Mouse (Mus musculus) lung, embryonic 16.5 days (tissue): Measurements from ENCODE around the gene Traip. TPM values are rescaled to one million over a fixed set of nuclear protein-coding genes. Genes with fewer than 3 reads are reported as not detected.

Source experiments
- ATAC-seq: fragments of 200-750 bp; cut with Nextera tagmentation; 2 replicates; pipeline ENCODE4 v1.8.0; 2017; ENCODE audit warnings: low read depth, mild to moderate bottlenecking, moderate library complexity
- H3K27ac ChIP-seq: fragments of 300-500 bp; sonication (generic); 2 replicates; pipeline ENCODE4 v1.5.1; 2014; ENCODE audit warnings: mild to moderate bottlenecking, control low read depth, low read length
- H3K27me3 ChIP-seq: fragments of 300-500 bp; sonication (generic); 2 replicates; pipeline ENCODE4 v1.6.1; 2014; ENCODE audit warnings: low read depth, low read length, mixed read lengths; ENCODE audit not compliant: control insufficient read depth, insufficient read depth
- H3K36me3 ChIP-seq: fragments of 300-500 bp; sonication (generic); 2 replicates; pipeline ENCODE4 v1.6.1; 2014; ENCODE audit warnings: low read length; ENCODE audit not compliant: control insufficient read depth, insufficient read depth
- H3K4me1 ChIP-seq: fragments of 300-500 bp; sonication (generic); replicated peaks from 2 replicates; pipeline ENCODE4 v1.6.1; 2014; ENCODE audit warnings: low read length, mixed read lengths; ENCODE audit not compliant: control insufficient read depth, insufficient read depth
- H3K4me2 ChIP-seq: fragments of 300-500 bp; sonication (generic); 2 replicates; pipeline ENCODE4 v1.6.1; 2014; ENCODE audit warnings: low read depth, low read length, control low read depth
- H3K4me3 ChIP-seq: fragments of 300-500 bp; sonication (generic); 2 replicates; pipeline ENCODE4 v1.5.1; 2014; ENCODE audit warnings: mild to moderate bottlenecking, low read length, control low read depth
- H3K9ac ChIP-seq: fragments of 300-500 bp; sonication (generic); 2 replicates; pipeline ENCODE4 v1.6.1; 2014; ENCODE audit warnings: low read length, control low read depth
- H3K9me3 ChIP-seq: fragments of 300-500 bp; sonication (generic); 2 replicates; pipeline ENCODE4 v1.6.1; 2016; ENCODE audit warnings: low read length; ENCODE audit not compliant: control insufficient read depth
- WGBS: fragments of 180-500 bp; shearing (Covaris S2); extraction: QIAGEN DNeasy Blood & Tissue Kit; methylation state at CpG from one replicate; pipeline ENCODE4 v1.1.7; 2014; 5-methylcytosine and 5-hydroxymethylcytosine counted together
- polyA plus RNA-seq: library from polyadenylated mRNA; unstranded; fragments of >200 nt; fragmentation: Nextera tagmentation; extraction: Ambion mirVana; gene quantifications from 2 replicates; pipeline ENCODE4 v1.2.1, GENCODE M21; 2015

Gene Traip
- 24.0 and 24.3 TPM in 2 replicates for polyA plus RNA-seq

- Histone ChIP-seq H3K27ac (peak within 1 kb of the TSS; percentile 80), H3K27me3 (no peaks in the 10 kb centered on the region), H3K4me2 (peak within 1 kb of the TSS; percentile 85), H3K9me3 (no peaks in the 10 kb centered on the region), H3K9ac (peak within 1 kb of the TSS; percentile 84), H3K36me3 (no peaks in the 10 kb centered on the region), H3K4me1 (peaks cover 7% of the 10 kb centered on the region), H3K4me3 (peak within 1 kb of the TSS; percentile 77)
- WGBS = 85% methylated on average over 10 of the region's 10 CpGs
- no peak for ATAC-seq
Observed at GRCm38 (mm10) chr9:107949922-107950235, at the start of gene Traip. TSS of gene Traip (plus strand) at chr9:107950136.

- Histone ChIP-seq H3K9ac (peak overlapping the region; percentile 27), H3K9me3 (no peaks in the 10 kb centered on the region), H3K27ac (no peak overlapping the region), H3K36me3 (0 out of 2 replicates have a peak, but pooled peaks cover 4% of the 10 kb centered on the region), H3K4me1 (peaks cover 2% of the 10 kb centered on the region; the same call in 1 of the 2 replicates), H3K27me3 (peaks cover 5% of the 10 kb centered on the region; the same call in 1 of the 2 replicates), H3K4me3 (peak overlapping the region; percentile 35), H3K4me2 (peak overlapping the region; percentile 60)
- WGBS = 10% methylated on average over 44 of the region's 44 CpGs
- peak; percentile 56 for ATAC-seq
Observed at GRCm38 (mm10) chr9:107900840-107901626, 48.9 kb upstream of the Traip start.

GRCm38 (mm10) chr9:107901627-107901914, 48.4 kb upstream of the Traip start:
- Histone ChIP-seq H3K27me3 (peaks cover 5% of the 10 kb centered on the region; the same call in 1 of the 2 replicates), H3K4me3 (peak overlapping the region; percentile 35), H3K9ac (no peak overlapping the region), H3K4me1 (peaks cover 8% of the 10 kb centered on the region), H3K36me3 (0 out of 2 replicates have a peak, but pooled peaks cover 4% of the 10 kb centered on the region), H3K4me2 (peak overlapping the region; percentile 60), H3K27ac (no peak overlapping the region), H3K9me3 (no peaks in the 10 kb centered on the region)
- ATAC-seq = no peak
- WGBS = 24% methylated on average over 17 of the region's 17 CpGs

GRCm38 (mm10) chr9:107904726-107905125, 45.2 kb upstream of the Traip start:
- no peak overlapping the region for H3K4me3 ChIP-seq
- H3K9me3 ChIP-seq = no peaks in the 10 kb centered on the region
- H3K9ac ChIP-seq = no peak overlapping the region
- peak; percentile 56 for ATAC-seq
- no peak overlapping the region for H3K27ac ChIP-seq
- WGBS = 3% methylated on average over 4 of the region's 4 CpGs
- peaks cover 5% of the 10 kb centered on the region; the same call in 1 of the 2 replicates for H3K27me3 ChIP-seq
- peaks cover 23% of the 10 kb centered on the region for H3K4me1 ChIP-seq
- H3K4me2 ChIP-seq = no peak overlapping the region
- H3K36me3 ChIP-seq = 0 out of 2 replicates have a peak, but pooled peaks cover 4% of the 10 kb centered on the region

- Histone ChIP-seq H3K36me3 (no peaks in the 10 kb centered on the region), H3K4me3 (peak within 1 kb of the TSS; percentile 48), H3K27ac (peak within 1 kb of the TSS; percentile 43; the same call in 1 of the 2 replicates), H3K4me2 (peak within 1 kb of the TSS; percentile 69), H3K9ac (peak within 1 kb of the TSS; percentile 66), H3K9me3 (no peaks in the 10 kb centered on the region), H3K27me3 (no peaks in the 10 kb centered on the region), H3K4me1 (peaks cover 23% of the 10 kb centered on the region)
- peak; percentile 89 for ATAC-seq
- WGBS = 18% methylated on average over 19 of the region's 19 CpGs
Observed at GRCm38 (mm10) chr9:107906252-107906966, 43.5 kb upstream of the Traip start, which contains the start of gene Mst1r. TSS of gene Mst1r (plus strand) at chr9:107906873.

GRCm38 (mm10) chr9:107906967-107907800, 42.8 kb upstream of the Traip start:
- H3K27ac ChIP-seq = peak overlapping the region; percentile 37; the same call in 1 of the 2 replicates
- 41% methylated on average over 31 of the region's 31 CpGs for WGBS
- H3K27me3 ChIP-seq = no peaks in the 10 kb centered on the region
- H3K9ac ChIP-seq = peak overlapping the region; percentile 66
- H3K4me2 ChIP-seq = peak overlapping the region; percentile 69
- ATAC-seq = no peak
- H3K4me1 ChIP-seq = peaks cover 23% of the 10 kb centered on the region
- H3K4me3 ChIP-seq = peak overlapping the region; percentile 48
- no peaks in the 10 kb centered on the region for H3K9me3 ChIP-seq
- no peaks in the 10 kb centered on the region for H3K36me3 ChIP-seq

- ATAC-seq = no peak
- WGBS = 54% methylated on average over 14 of the region's 14 CpGs
- Histone ChIP-seq H3K27me3 (no peaks in the 10 kb centered on the region), H3K4me3 (peak overlapping the region; percentile 48), H3K4me2 (peak overlapping the region; percentile 69), H3K9ac (peak overlapping the region; percentile 66), H3K27ac (no peak overlapping the region), H3K9me3 (no peaks in the 10 kb centered on the region), H3K36me3 (no peaks in the 10 kb centered on the region), H3K4me1 (peaks cover 23% of the 10 kb centered on the region)
Observed at GRCm38 (mm10) chr9:107907801-107908120, 42.2 kb upstream of the Traip start.

- H3K36me3 ChIP-seq = no peaks in the 10 kb centered on the region
- peak overlapping the region; percentile 32; the same call in 1 of the 2 replicates for H3K27ac ChIP-seq
- no peak for ATAC-seq
- H3K4me1 ChIP-seq = peaks cover 23% of the 10 kb centered on the region
- peak overlapping the region; percentile 43 for H3K9ac ChIP-seq
- 28% methylated on average over 18 of the region's 18 CpGs for WGBS
- H3K9me3 ChIP-seq = no peaks in the 10 kb centered on the region
- H3K4me3 ChIP-seq = peak overlapping the region; percentile 48
- H3K27me3 ChIP-seq = no peaks in the 10 kb centered on the region
- peak overlapping the region; percentile 69 for H3K4me2 ChIP-seq
Observed at GRCm38 (mm10) chr9:107908410-107909158, 41.4 kb upstream of the Traip start.
